ENCODE assay signal across 12 mouse cellular contexts in the genomic region with DNA sequence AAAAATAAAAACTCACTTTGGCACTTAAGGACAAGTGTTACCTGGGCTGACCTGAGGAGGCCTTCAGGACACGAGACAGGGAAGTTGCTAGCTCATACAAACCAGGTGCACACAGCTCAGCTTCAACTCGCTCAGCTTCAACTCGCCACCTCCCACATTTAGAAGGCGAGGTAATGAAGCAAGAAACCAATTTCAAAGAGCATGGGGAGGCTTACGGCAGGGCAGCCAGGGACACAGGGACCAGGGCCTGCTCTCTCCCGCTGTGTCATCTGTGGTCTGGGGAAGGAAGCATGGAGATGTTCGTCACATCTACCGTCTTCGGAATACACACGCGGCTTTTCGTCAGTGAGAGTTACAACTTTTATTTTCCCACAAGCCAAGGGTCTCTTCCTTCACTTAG.
DNase-seq lines count a peak whose midpoint lies in the region; ATAC-seq and TF ChIP-seq lines count a peak whose summit lies in the region.
"Had no signal": no experiment of that assay in that cellular context is flagged by ENCODE, and none has a peak within 500 bp of the region (broad histone marks: within the 10 kb centered on the region; RNA-seq: fewer than 3 reads in every experiment).

No protein-coding gene starts in this region.

- no peak overlapping the region for H3K4me2 ChIP-seq in forebrain, embryonic 15.5 days (replicated peaks)
- H3K4me2 ChIP-seq in forebrain, embryonic 14.5 days (ENCODE audit: low read length) = no peak overlapping the region
- no peak overlapping the region for H3K4me2 ChIP-seq in liver, postnatal 0 days (ENCODE audit: low read depth, low read length)
- H3K4me2 ChIP-seq in liver, embryonic 12.5 days = no peak overlapping the region
- H3K4me2 ChIP-seq in hindbrain, embryonic 12.5 days (replicated peaks) = no peak overlapping the region
- H3K4me2 ChIP-seq in neural tube, embryonic 14.5 days (ENCODE audit: low read depth, low read length) = no peak overlapping the region
- H3K4me2 ChIP-seq: liver, embryonic 15.5 days; midbrain, embryonic 11.5 days had no signal

- no peak for DNase-seq in forebrain, embryonic 14.5 days (ENCODE audit: low spot score)
- no peak for DNase-seq in liver, postnatal 0 days
- no peak for DNase-seq in retina, embryonic 14.5 days (ENCODE audit: low spot score)
- no peak for DNase-seq in natural killer cell, adult 2 months (ENCODE audit: low spot score in 2 of 2)
- DNase-seq: adrenal gland, adult 2 months; kidney, adult 8-10 months had no signal

- no peak overlapping the region for H3K4me3 ChIP-seq in forebrain, embryonic 15.5 days
- H3K4me3 ChIP-seq in forebrain, embryonic 14.5 days (ENCODE audit: low read depth, low read length) = no peak overlapping the region
- H3K4me3 ChIP-seq in liver, postnatal 0 days (ENCODE audit: low read depth, low read length) = no peak overlapping the region
- no peak overlapping the region for H3K4me3 ChIP-seq in liver, embryonic 12.5 days
- no peak overlapping the region for H3K4me3 ChIP-seq in hindbrain, embryonic 12.5 days
- H3K4me3 ChIP-seq in neural tube, embryonic 14.5 days (ENCODE audit: low read depth, low read length) = no peak overlapping the region
- H3K4me3 ChIP-seq: liver, embryonic 15.5 days had no signal

- WGBS in forebrain, embryonic 15.5 days = 62% methylated on average over 12 of the region's 12 CpGs
- 59% methylated on average over 12 of the region's 12 CpGs for WGBS in forebrain, embryonic 14.5 days
- 74% methylated on average over 12 of the region's 12 CpGs for WGBS in liver, postnatal 0 days (ENCODE audit: insufficient replicate concordance)
- 74% methylated on average over 12 of the region's 12 CpGs for WGBS in liver, embryonic 12.5 days (ENCODE audit: insufficient replicate concordance)
- 62% methylated on average over 12 of the region's 12 CpGs for WGBS in hindbrain, embryonic 12.5 days
- 51% methylated on average over 12 of the region's 12 CpGs for WGBS in neural tube, embryonic 14.5 days

- H3K9ac ChIP-seq in forebrain, embryonic 15.5 days (replicated peaks) = no peak overlapping the region
- no peak overlapping the region for H3K9ac ChIP-seq in forebrain, embryonic 14.5 days (ENCODE audit: low read length)
- H3K9ac ChIP-seq in liver, postnatal 0 days (replicated peaks) = no peak overlapping the region
- H3K9ac ChIP-seq in liver, embryonic 12.5 days = no peak overlapping the region
- H3K9ac ChIP-seq in hindbrain, embryonic 12.5 days = no peak overlapping the region
- no peak overlapping the region for H3K9ac ChIP-seq in neural tube, embryonic 14.5 days (replicated peaks; ENCODE audit: low read depth, low read length)
- H3K9ac ChIP-seq: liver, embryonic 15.5 days had no signal

- TF ChIP-seq EP300 in liver, postnatal 0 days (IDR thresholded peaks at IDR 0.05; ENCODE audit: low read depth) = no peak

- no peak for TF ChIP-seq CTCF in liver, postnatal 0 days (IDR thresholded peaks at IDR 0.05; ENCODE audit: low read depth)

- no peak overlapping the region for H3K27ac ChIP-seq in forebrain, embryonic 15.5 days (replicated peaks)
- no peak overlapping the region for H3K27ac ChIP-seq in forebrain, embryonic 14.5 days (ENCODE audit: low read depth, low read length)
- H3K27ac ChIP-seq in liver, postnatal 0 days (ENCODE audit: low read depth) = no peak overlapping the region
- no peak overlapping the region for H3K27ac ChIP-seq in liver, embryonic 12.5 days
- peak overlapping the region; percentile 71 for H3K27ac ChIP-seq in hindbrain, embryonic 12.5 days
- peak overlapping the region; percentile 77; the same call in 1 of the 2 replicates for H3K27ac ChIP-seq in neural tube, embryonic 14.5 days (ENCODE audit: low read depth, low read length)
- H3K27ac ChIP-seq: liver, embryonic 15.5 days had no signal

- peaks cover 4% of the 10 kb centered on the region; the same call in 1 of the 2 replicates for H3K4me1 ChIP-seq in forebrain, embryonic 15.5 days
- H3K4me1 ChIP-seq in forebrain, embryonic 14.5 days (ENCODE audit: control insufficient read depth, insufficient read depth, low read length) = peaks cover 6% of the 10 kb centered on the region
- H3K4me1 ChIP-seq in liver, postnatal 0 days (ENCODE audit: insufficient read depth) = no peaks in the 10 kb centered on the region
- H3K4me1 ChIP-seq in liver, embryonic 12.5 days = no peaks in the 10 kb centered on the region
- H3K4me1 ChIP-seq in hindbrain, embryonic 12.5 days = peaks cover 18% of the 10 kb centered on the region
- H3K4me1 ChIP-seq in neural tube, embryonic 14.5 days (ENCODE audit: control insufficient read depth, insufficient read depth, low read length) = peaks cover 19% of the 10 kb centered on the region
- H3K4me1 ChIP-seq: liver, embryonic 15.5 days had no signal

- 0 out of 2 replicates have a peak, but pooled peaks have one; percentile 19 for ATAC-seq in forebrain, embryonic 15.5 days (replicated peaks)
- no peak for ATAC-seq in forebrain, embryonic 14.5 days
- 0 out of 2 replicates have a peak, but pooled peaks have one; percentile 36 for ATAC-seq in liver, postnatal 0 days
- no peak for ATAC-seq in liver, embryonic 12.5 days
- ATAC-seq in hindbrain, embryonic 12.5 days (ENCODE audit: low FRiP score) = peak; percentile 53; the same call in 1 of the 2 replicates
- ATAC-seq in neural tube, embryonic 14.5 days (ENCODE audit: low read depth) = peak; percentile 16; the same call in 1 of the 2 replicates

- H3K9me3 ChIP-seq in forebrain, embryonic 15.5 days = no peaks in the 10 kb centered on the region
- no peaks in the 10 kb centered on the region for H3K9me3 ChIP-seq in forebrain, embryonic 14.5 days (replicated peaks; ENCODE audit: control insufficient read depth, low read length)
- no peaks in the 10 kb centered on the region for H3K9me3 ChIP-seq in liver, postnatal 0 days (ENCODE audit: low read length)
- no peaks in the 10 kb centered on the region for H3K9me3 ChIP-seq in liver, embryonic 12.5 days (replicated peaks)
- H3K9me3 ChIP-seq in hindbrain, embryonic 12.5 days (replicated peaks) = no peaks in the 10 kb centered on the region
- no peaks in the 10 kb centered on the region for H3K9me3 ChIP-seq in neural tube, embryonic 14.5 days (ENCODE audit: control insufficient read depth, low read length)
- H3K9me3 ChIP-seq: liver, embryonic 15.5 days had no signal

- H3K27me3 ChIP-seq in forebrain, embryonic 15.5 days = no peaks in the 10 kb centered on the region
- no peaks in the 10 kb centered on the region for H3K27me3 ChIP-seq in forebrain, embryonic 14.5 days (replicated peaks; ENCODE audit: control insufficient read depth, insufficient read depth, low read length)
- H3K27me3 ChIP-seq in liver, postnatal 0 days (ENCODE audit: insufficient read depth, low read length) = no peaks in the 10 kb centered on the region
- no peaks in the 10 kb centered on the region for H3K27me3 ChIP-seq in liver, embryonic 12.5 days (replicated peaks)
- H3K27me3 ChIP-seq in hindbrain, embryonic 12.5 days = no peaks in the 10 kb centered on the region
- H3K27me3 ChIP-seq in neural tube, embryonic 14.5 days (ENCODE audit: control insufficient read depth, insufficient read depth, low read length) = no peaks in the 10 kb centered on the region
- H3K27me3 ChIP-seq: liver, embryonic 15.5 days had no signal

- H3K36me3 ChIP-seq in forebrain, embryonic 15.5 days = no peaks in the 10 kb centered on the region
- no peaks in the 10 kb centered on the region for H3K36me3 ChIP-seq in forebrain, embryonic 14.5 days (ENCODE audit: control insufficient read depth, insufficient read depth, low read length)
- no peaks in the 10 kb centered on the region for H3K36me3 ChIP-seq in liver, postnatal 0 days (replicated peaks; ENCODE audit: insufficient read depth, low read length)
- no peaks in the 10 kb centered on the region for H3K36me3 ChIP-seq in liver, embryonic 12.5 days
- H3K36me3 ChIP-seq in hindbrain, embryonic 12.5 days = no peaks in the 10 kb centered on the region
- H3K36me3 ChIP-seq in neural tube, embryonic 14.5 days (ENCODE audit: control insufficient read depth, insufficient read depth, low read length) = no peaks in the 10 kb centered on the region
- H3K36me3 ChIP-seq: liver, embryonic 15.5 days had no signal

Comparison
In these comparisons a context has a peak if more than half of its experiments do, and no peak if none do; other contexts are left out.
1. ATAC-seq: peak in forebrain, embryonic 15.5 days (single experiment), liver, postnatal 0 days (single experiment), hindbrain, embryonic 12.5 days (single experiment) and neural tube, embryonic 14.5 days (single experiment); none in forebrain, embryonic 14.5 days (single experiment) and liver, embryonic 12.5 days (single experiment).
2. H3K27ac ChIP-seq: peak in hindbrain, embryonic 12.5 days (single experiment) and neural tube, embryonic 14.5 days (single experiment); none in forebrain, embryonic 15.5 days (single experiment), forebrain, embryonic 14.5 days (single experiment), liver, postnatal 0 days (single experiment) and liver, embryonic 12.5 days (single experiment).